Mouse (Mus musculus): ENCODE measurements around the gene Ndufv1. TPM values are rescaled to one million over a fixed set of nuclear protein-coding genes. Genes with fewer than 3 reads are reported as not detected.
A peak's percentile ranks its signal among the peaks of the same experiment; 100 is the strongest.
"Not testable (repeated sequence)": the region's sequence is repeated elsewhere in the genome, so short reads cannot be mapped to it uniquely, and the experiment has no call there.

Gene Ndufv1
- polyA plus RNA-seq, 1 experiment: 170 TPM

GRCm38 (mm10) chr19:4042124-4042523 is 29.5 kb upstream of the Ndufv1 start:
- no peaks in the 10 kb centered on the region for H3K36me3 ChIP-seq (ENCODE audit: control insufficient read depth, insufficient read depth, low read length)
- H3K4me1 ChIP-seq (ENCODE audit: control insufficient read depth, insufficient read depth, insufficient read length, low read length): peaks cover 10% of the 10 kb centered on the region
- TF ChIP-seq POLR2A (IDR thresholded peaks at IDR 0.05; ENCODE audit: low read depth, low read length) (peak; percentile 52; the same call in 1 of the 2 replicates), CTCF (IDR thresholded peaks at IDR 0.05; ENCODE audit: extremely low read depth, insufficient read length, insufficient replicate concordance, low read depth, low read length) (no peak)
- H3K4me3 ChIP-seq (ENCODE audit: low read depth, low read length): peak overlapping the region; percentile 64
- peak overlapping the region; percentile 64 for H3K27ac ChIP-seq (ENCODE audit: insufficient read depth, low read depth, low read length)
- H3K27me3 ChIP-seq (ENCODE audit: control insufficient read depth, insufficient read depth, low read length): no peaks in the 10 kb centered on the region
- WGBS: 35% methylated on average over 14 of the region's 14 CpGs

- H3K36me3 ChIP-seq (ENCODE audit: control insufficient read depth, insufficient read depth, low read length); H3K27me3 ChIP-seq (ENCODE audit: control insufficient read depth, insufficient read depth, low read length); H3K4me1 ChIP-seq (ENCODE audit: control insufficient read depth, insufficient read depth, insufficient read length, low read length): not testable (repeated sequence)
- H3K4me3 ChIP-seq (ENCODE audit: low read depth, low read length): peak overlapping the region; percentile 64
- WGBS: 89% methylated on average over 4 of the region's 4 CpGs
- peak overlapping the region; percentile 63 for H3K27ac ChIP-seq (ENCODE audit: insufficient read depth, low read depth, low read length)
Measured at GRCm38 (mm10) chr19:4041500-4041899, 28.9 kb upstream of the Ndufv1 start.

- not testable (repeated sequence) for H3K27me3 ChIP-seq (ENCODE audit: control insufficient read depth, insufficient read depth, low read length); H3K4me3 ChIP-seq (ENCODE audit: low read depth, low read length); H3K36me3 ChIP-seq (ENCODE audit: control insufficient read depth, insufficient read depth, low read length); H3K4me1 ChIP-seq (ENCODE audit: control insufficient read depth, insufficient read depth, insufficient read length, low read length); H3K27ac ChIP-seq (ENCODE audit: insufficient read depth, low read depth, low read length)
- WGBS: 89% methylated on average over 5 of the region's 5 CpGs
Measured at GRCm38 (mm10) chr19:4040941-4041340, 28.3 kb upstream of the Ndufv1 start.

- H3K27me3 ChIP-seq (ENCODE audit: control insufficient read depth, insufficient read depth, low read length): no peaks in the 10 kb centered on the region
- H3K4me1 ChIP-seq (ENCODE audit: control insufficient read depth, insufficient read depth, insufficient read length, low read length): peaks cover 20% of the 10 kb centered on the region; the same call in 1 of the 2 replicates
- H3K27ac ChIP-seq (ENCODE audit: insufficient read depth, low read depth, low read length): peak within 1 kb of the TSS; percentile 93
- H3K4me3 ChIP-seq (ENCODE audit: low read depth, low read length): peak within 1 kb of the TSS; percentile 89
- TF ChIP-seq CTCF (IDR thresholded peaks at IDR 0.05; ENCODE audit: extremely low read depth, insufficient read length, insufficient replicate concordance, low read depth, low read length): peak; percentile 48; the same call in 1 of the 2 replicates
- peak; percentile 93 for TF ChIP-seq POLR2A (IDR thresholded peaks at IDR 0.05; ENCODE audit: low read depth, low read length)
- peaks cover 6% of the 10 kb centered on the region for H3K36me3 ChIP-seq (ENCODE audit: control insufficient read depth, insufficient read depth, low read length)
- under 1% methylated on average over 26 of the region's 26 CpGs for WGBS
Measured at GRCm38 (mm10) chr19:4037788-4038232, 25.2 kb upstream of the Ndufv1 start, which contains the start of gene Gstp1. Gene Gstp1, minus strand, starts transcription at chr19:4037985.

GRCm38 (mm10) chr19:4037154-4037787 is 24.7 kb upstream of the Ndufv1 start:
- WGBS: 16% methylated on average over 7 of the region's 8 CpGs
- peaks cover 22% of the 10 kb centered on the region for H3K4me1 ChIP-seq (ENCODE audit: control insufficient read depth, insufficient read depth, insufficient read length, low read length)
- H3K4me3 ChIP-seq (ENCODE audit: low read depth, low read length): peak overlapping the region; percentile 89
- peak overlapping the region; percentile 65 for H3K27ac ChIP-seq (ENCODE audit: insufficient read depth, low read depth, low read length)
- not testable (repeated sequence) for H3K36me3 ChIP-seq (ENCODE audit: control insufficient read depth, insufficient read depth, low read length); H3K27me3 ChIP-seq (ENCODE audit: control insufficient read depth, insufficient read depth, low read length)

- 0 out of 2 replicates have a peak, but pooled peaks have one; percentile 29 for TF ChIP-seq POLR2A (IDR thresholded peaks at IDR 0.05; ENCODE audit: low read depth, low read length)
- no peak for TF ChIP-seq CTCF (IDR thresholded peaks at IDR 0.05; ENCODE audit: extremely low read depth, insufficient read length, insufficient replicate concordance, low read depth, low read length)
- peak overlapping the region; percentile 93 for H3K27ac ChIP-seq (ENCODE audit: insufficient read depth, low read depth, low read length)
- no peaks in the 10 kb centered on the region for H3K27me3 ChIP-seq (ENCODE audit: control insufficient read depth, insufficient read depth, low read length)
- H3K36me3 ChIP-seq (ENCODE audit: control insufficient read depth, insufficient read depth, low read length): peaks cover 6% of the 10 kb centered on the region
- peaks cover 19% of the 10 kb centered on the region for H3K4me1 ChIP-seq (ENCODE audit: control insufficient read depth, insufficient read depth, insufficient read length, low read length)
- WGBS: 29% methylated on average over 12 of the region's 12 CpGs
- H3K4me3 ChIP-seq (ENCODE audit: low read depth, low read length): peak overlapping the region; percentile 55
Measured at GRCm38 (mm10) chr19:4036327-4037045, 23.9 kb upstream of the Ndufv1 start.

DNA sequence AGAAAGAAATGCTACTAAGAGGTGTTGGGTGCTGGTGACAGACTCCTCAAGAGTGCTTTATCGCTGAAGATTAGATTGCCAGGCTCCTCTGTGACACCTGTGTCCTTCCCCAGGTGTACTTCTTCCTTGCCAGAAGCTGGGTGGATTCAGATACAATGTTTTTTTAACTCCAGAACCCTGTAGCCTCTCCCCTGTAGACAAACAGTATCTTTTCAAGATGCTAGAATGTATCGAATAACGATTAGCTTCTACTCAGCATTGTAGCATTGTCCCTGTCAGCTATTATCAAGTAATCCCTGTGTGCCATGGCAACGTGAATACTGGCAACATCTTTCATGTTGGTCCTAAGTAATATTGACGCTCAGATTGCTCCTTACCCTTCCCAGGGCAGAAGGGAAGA is 21.1 kb upstream of the Ndufv1 start:
- Histone ChIP-seq H3K4me3 (ENCODE audit: low read depth, low read length) (no peak overlapping the region), H3K27ac (ENCODE audit: insufficient read depth, low read depth, low read length) (peak overlapping the region; percentile 96), H3K36me3 (ENCODE audit: control insufficient read depth, insufficient read depth, low read length) (peaks cover 6% of the 10 kb centered on the region), H3K27me3 (ENCODE audit: control insufficient read depth, insufficient read depth, low read length) (no peaks in the 10 kb centered on the region), H3K4me1 (ENCODE audit: control insufficient read depth, insufficient read depth, insufficient read length, low read length) (peaks cover 24% of the 10 kb centered on the region)
- no peak for TF ChIP-seq POLR2A (IDR thresholded peaks at IDR 0.05; ENCODE audit: low read depth, low read length)
- TF ChIP-seq CTCF (IDR thresholded peaks at IDR 0.05; ENCODE audit: extremely low read depth, insufficient read length, insufficient replicate concordance, low read depth, low read length): no peak
- WGBS: 19% methylated on average over 5 of the region's 5 CpGs
